Mouse (Mus musculus) liver, postnatal 0 days (tissue): Measurements from ENCODE around the gene Rap2c.

Source experiments
- CTCF ChIP-seq: sonication (generic); IDR thresholded peaks from 2 replicates; pipeline ENCODE4 v1.5.1; 2016; ENCODE audit warnings: antibody characterized with exemption, low read depth
- EP300 ChIP-seq: IDR thresholded peaks from 2 replicates; pipeline ENCODE4 v1.6.1; 2016; ENCODE audit warnings: antibody characterized with exemption, low read depth, mild to moderate bottlenecking

- no peak for TF ChIP-seq CTCF
- TF ChIP-seq EP300: no peak
Measured at GRCm38 (mm10) chrX:51051680-51052461, 34.1 kb upstream of the Rap2c start.
